Mouse (Mus musculus) cerebellum, postnatal 14 days (tissue): ENCODE data around the gene Pck2.

ENCODE experiments used
- DNase-seq, 2 experiments: peaks; one replicate each; pipeline ENCODE4 v3.0.0; 2021; ENCODE audit warnings: mixed read lengths in 2 of 2

Gene Pck2

DNA sequence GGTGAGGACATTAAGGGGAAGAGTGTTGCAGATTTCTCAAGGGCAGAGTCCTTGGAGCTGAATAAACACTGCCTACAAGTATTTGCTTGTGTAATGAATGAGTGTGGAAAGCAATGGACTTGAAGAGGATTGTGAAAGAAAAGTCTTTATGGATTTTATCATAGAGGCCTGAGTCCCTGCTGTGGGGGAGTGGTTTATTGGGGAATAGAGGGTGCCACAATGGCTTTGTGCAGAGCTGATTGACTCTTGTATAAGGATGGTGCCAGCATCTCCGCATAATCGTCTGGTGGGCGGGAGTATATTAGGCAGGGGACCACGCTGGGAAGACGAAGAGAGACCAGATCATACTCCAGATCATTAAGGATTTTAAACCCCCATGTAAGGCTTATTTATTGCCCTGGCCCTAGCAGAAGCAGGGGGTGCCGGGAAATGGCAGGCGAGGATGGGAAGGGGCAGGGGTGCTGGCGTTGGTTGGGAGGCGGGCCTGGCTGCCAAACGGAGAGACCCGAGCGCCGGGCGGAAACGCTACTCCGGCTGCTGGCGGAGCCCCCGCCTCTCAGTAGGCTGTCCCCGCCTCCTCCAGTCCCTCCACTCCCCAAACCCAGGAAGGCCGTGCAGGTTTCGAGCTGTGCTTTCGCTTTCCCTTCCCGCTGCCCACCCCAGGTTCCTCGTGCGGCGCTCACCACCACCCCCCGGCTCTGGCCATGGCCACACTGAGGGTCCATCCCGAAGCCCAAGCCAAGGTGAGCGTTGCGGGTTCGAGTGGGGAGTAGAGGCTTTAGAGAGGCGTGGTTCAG lies 38.0 kb downstream of the Pck2 start, which contains the start of gene Psme1:
Psme1 (plus strand) TSS at position 253 of the 797 bp plus-strand sequence.
- DNase-seq, result peak; percentile 85 to 86

DNA sequence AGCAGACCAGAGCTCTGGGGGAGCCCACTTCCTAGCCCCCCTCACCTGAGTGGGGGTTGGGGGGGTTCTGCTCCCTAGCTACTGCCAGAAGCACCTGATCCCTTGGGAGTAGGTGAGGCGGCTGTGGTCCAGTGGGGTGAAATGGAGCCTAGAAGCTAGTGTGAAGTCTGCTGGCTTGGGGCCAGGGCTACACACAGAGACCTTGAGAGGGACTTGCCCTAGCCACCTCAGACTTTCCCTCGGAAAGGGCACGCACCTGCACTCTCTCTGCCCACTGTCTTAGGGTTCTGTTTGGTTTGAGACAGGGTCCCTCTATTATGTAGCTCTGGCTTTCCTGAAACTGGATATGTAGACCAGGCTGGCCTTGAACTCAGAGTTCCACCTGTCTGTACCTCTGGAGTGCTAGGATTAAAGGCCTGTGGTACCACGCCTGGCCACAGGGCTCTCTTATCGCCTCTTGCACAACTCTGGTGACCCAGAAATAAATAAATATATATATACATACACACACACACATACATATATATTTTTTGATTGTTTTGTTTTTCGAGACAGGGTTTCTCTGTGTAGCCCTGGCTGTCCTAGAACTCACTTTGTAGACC lies 38.7 kb downstream of the Pck2 start:
- DNase-seq, result peak; percentile 66 to 75

DNA sequence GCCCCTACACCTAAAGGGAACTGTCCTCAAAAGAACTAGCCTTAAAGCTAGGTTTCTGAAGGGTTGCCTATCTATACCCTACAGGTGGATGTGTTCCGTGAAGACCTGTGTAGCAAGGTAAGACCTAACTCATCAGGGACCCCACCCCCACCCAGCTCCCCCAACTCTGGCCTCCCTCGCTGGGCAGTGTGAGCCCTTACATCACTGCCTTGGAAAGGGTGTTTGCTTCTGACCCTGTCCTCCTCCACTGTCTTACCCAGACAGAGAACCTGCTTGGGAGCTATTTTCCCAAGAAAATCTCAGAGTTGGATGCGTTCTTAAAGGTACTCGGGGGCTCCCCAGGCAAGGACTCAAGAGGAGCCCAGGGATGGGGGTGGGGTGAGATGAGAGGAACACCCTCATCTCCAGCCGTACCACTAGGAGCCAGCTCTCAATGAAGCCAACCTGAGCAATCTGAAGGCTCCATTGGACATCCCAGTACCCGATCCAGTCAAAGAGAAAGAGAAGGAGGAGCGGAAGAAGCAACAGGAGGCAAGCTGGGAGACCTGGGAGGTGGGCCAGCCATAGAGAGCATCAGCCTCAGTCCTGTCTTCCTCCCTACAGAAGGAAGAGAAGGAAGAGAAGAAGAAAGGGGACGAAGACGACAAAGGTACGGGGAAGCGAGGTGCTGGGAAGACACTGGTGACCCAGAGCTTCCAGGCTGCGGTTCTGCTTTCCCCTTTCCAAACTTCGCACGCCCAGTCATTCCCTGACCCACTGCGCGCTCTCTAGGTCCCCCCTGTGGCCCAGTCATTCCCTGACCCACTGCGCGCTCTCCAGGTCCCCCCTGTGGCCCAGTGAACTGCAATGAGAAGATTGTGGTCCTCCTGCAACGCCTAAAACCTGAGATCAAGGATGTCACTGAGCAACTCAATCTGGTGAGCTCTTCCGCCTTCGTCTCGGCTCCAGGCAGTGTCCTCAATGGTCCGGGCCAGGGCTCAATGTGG lies 39.7 kb downstream of the Pck2 start:
- no peak for DNase-seq

DNA sequence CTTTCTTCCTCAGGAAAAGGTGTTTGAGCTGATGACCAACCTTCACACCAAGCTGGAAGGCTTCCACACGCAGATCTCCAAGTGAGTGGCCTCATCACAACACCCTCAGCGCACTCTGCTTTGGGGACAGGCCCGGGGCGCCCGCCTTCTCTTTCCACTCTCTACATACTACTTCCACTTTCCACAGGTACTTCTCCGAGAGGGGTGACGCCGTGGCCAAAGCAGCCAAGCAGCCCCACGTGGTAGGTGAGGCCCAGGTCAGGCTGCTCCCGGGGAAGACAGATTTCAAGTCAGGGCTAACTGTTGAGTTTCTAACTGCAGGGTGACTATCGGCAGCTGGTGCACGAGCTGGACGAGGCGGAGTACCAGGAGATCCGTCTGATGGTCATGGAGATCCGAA lies 40.7 kb downstream of the Pck2 start:
- no peak for DNase-seq

DNA sequence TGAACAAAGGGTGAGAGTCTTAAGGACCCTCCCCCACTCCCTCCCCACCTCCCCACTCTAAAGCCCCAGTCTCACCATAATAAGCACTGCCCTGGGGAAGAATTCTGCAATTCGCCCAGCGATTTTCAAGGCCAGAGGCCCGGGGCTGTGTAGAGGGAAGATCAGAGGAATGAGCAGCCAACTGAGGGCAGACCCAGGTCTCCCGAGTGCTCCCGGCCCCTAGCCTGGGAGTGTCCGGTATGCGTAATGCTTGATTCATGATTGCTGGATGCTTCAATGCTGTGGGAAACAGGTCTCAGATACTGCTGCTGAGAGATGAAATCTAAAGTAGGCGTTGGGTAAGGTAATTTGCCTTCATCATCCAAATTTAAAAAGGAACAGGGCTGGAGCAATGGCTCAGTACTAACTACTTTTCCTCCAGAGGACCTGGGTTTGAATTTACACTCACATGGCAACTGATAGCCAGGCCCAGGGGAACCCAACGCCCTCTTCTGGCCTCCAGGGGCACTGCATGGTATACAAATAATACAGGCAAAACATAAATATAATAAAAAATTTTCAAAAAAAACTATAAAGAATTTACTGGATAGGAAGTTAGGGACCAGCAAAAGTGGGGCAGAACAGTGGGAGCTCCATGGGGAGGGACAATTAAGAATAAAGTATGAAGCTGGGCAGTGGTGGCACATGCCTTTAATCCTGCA lies 42.1 kb downstream of the Pck2 start:
- DNase-seq, result no peak

DNA sequence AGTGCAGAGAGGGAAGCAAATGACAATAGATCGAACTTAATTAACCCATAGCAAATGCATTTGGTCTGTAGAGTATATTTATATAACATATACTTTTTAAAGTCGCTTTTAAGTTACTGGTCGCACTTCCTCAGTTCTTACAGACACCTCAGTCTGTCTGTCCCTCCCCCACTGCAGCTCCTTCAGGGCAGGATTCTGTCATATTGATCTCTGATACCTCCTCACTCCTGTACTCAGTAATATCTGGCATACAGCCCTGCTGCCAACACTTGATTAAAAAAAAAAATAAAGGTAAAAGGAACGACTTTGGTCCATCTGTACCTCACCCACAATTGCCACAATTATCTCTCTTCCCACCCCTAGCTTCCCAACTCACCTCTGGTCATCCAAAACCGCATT lies 44.2 kb downstream of the Pck2 start:
- no peak for DNase-seq

DNA sequence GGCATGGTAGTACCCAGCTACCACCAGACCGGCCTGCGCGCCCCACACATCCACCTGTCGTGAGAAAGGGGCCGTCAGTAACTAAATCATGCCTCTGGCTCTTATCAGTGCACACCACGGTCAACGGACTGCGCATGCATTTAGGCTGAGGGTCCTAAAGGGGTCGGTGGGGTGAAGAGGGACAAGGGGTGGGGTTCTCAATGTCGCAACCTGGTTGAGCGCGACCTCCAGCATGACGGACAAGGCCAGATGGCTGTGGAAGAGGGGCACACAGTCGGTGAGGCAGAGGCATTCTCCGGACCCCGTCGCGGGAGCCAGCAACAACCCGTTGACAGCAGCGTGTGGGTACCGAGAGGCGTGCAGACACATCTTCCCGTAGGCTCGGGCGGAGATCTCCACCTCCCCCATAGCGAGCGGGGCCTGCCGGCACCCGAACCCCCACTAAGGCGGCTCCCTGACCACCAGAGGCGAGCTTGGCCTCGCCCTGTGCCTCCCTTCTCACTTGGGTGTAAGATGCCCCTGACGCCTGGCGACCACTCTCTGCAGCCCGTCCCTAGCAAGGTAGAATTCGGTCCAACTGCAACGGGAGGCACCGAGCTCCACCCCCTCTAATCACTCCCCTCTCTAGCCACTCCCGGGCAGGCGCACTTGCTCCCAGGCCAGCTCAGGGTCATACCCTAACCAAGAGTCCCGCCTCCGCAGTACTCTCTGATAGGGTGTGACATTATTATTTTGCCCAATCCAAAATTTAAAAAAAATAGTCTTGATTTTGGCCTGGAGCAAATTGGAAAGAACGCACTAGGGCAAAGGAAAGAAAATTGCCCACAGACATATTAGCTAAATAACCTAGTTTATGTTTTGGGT lies 44.9 kb downstream of the Pck2 start, which contains the start of gene Emc9:
Emc9 (minus strand) TSS at position 601 of the 864 bp plus-strand sequence.
- peak; percentile 79 to 81 for DNase-seq

DNA sequence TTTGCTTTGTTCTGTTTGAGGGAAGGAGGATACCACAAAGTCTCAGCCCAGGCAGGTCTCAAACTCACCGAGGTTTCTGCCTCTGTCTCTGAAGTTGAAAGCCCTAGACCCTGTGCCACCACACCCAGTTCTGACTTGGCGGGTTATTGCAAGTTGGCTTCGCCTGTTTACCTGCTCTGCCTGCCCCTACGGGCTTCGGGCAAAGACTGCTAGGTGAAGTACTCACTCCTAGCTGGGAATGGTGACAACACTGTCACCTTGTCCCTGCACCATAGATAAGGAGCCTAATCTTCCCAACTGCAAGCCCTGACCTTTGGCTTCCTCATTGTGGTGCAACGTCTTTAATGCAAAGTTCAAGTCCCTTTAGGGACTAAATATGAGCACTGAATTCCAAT lies 45.5 kb downstream of the Pck2 start:
- no peak for DNase-seq

DNA sequence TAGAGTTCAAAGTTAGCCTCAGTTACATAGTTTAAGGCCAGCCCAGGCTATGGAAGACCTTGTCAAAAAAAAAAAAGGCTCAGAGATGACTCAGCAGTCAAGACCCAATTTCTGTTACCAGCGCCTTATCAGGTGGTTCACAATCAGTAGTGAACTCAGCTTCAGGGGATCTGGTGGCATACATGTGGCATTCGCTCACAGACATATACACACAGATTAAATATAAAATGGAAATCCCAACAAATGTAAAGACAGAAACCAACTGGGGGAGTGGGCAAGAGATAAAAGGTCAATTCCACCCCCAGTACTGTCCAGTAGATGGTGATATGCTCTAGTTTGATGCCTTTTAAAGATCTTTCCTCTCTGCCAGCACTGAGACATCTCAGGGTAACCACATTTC lies 46.1 kb downstream of the Pck2 start:
- DNase-seq, result no peak

DNA sequence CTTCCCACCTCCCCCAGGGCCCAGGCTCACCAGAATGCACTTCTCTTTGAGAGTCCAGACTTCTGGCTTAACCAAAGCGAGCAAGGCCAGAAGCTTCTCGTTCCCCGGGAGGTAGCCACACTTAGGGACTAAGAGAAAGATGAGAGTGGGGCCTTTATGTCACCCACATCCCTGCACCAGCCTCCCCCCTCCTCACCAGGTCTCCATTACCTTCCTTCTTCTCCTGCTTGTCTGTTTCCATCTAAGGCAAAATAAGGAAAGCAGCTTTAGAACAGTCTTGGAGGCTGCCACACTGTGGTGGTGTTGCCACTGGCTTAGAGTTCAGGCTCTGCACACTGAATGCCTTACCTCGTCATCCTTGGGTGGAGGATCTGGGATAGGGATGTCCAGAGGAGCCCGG lies 49.2 kb downstream of the Pck2 start:
- no peak for DNase-seq

DNA sequence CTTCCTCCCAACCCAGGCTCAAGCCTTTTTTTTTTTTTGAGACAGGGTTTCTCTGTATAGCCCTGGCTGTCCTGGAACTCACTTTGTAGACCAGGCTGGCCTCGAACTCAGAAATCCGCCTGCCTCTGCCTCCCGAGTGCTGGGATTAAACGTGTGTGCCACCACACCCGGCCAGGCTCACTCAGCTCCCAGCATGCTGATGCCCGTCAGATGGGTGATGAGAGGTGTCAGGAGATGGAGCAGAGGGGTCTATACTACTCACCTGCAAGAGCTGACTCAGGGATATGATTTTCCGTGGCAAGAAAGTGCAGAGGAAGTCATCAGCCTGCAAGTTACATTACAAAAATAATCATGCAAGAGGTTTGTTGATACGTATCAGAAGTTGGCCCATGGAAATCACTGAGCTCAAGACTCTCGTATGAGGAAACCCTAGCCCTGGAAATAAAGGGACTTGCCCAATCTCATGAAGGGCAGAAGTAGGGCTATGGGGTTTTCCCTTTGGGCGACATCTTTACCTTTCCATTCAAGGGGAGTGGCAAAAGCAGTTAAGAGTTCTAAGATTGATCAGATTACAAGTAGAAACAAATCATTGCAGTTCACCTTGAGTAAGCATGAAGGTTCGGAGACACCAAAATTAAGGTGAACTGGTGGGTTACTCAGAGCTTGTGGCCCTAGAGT lies 49.8 kb downstream of the Pck2 start:
- no peak for DNase-seq

DNA sequence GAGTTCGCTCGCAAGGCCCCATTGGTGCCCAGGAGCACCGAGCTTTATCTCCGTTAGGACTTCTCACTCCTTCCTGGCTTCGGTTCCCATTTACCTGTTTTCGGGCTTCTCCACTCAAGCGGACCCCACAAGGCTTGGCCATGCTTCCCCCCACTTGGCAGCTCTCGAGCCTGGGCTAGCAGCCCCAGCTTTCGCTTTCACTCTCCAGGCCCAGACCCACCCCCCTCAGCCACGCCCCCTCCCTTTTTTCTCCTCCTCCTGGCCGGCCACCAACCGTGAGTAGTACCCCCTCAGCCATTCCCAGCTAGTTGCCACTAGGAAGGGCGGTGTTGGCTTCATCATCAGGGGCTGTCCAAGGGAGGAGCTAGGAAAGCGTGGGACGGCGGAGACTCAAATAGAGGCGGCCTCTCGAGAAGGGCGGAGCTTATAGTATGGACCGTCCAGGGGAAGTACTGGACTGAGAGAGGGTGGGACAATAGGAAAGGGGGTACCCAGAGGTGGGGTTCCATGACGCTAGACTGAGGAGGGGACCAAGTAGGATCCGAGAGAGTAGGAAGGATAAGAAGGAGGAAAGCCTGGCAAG lies 50.8 kb downstream of the Pck2 start, which contains the start of gene Psme2:
Psme2 (minus strand) TSS at position 366 of the 583 bp plus-strand sequence.
- DNase-seq, result peak; percentile 86 to 89

DNA sequence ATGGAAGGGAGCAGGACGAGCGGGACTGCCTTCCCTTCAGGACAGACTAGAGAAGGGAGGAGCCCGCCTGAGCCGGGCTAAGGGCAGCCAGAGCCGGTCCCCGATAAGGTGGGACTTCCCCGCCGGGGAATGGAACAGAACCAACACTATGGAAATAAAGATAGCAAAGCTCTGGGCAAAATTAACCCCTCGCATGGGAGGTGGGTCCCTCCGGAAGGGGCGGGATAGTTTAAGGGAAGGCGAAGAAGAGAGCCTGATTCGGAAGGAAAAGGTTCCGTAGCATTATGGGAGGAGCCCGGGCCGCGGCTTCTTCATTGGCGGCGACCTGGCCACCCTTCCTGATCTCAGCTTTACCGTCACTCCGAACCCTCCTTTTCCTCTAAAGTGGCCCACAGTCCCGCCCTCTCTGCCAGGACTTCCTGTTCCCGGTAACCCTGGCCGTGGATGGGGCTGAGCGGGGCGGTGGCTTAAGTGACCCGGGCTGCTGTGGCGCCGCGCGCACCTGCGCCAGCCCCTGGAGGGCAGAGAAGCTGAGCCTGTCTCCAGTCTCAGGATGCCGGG lies 51.3 kb downstream of the Pck2 start, which contains the start of gene Rnf31:
Rnf31 (plus strand) TSS at position 378 of the 561 bp plus-strand sequence.
- peak; percentile 93 for DNase-seq

DNA sequence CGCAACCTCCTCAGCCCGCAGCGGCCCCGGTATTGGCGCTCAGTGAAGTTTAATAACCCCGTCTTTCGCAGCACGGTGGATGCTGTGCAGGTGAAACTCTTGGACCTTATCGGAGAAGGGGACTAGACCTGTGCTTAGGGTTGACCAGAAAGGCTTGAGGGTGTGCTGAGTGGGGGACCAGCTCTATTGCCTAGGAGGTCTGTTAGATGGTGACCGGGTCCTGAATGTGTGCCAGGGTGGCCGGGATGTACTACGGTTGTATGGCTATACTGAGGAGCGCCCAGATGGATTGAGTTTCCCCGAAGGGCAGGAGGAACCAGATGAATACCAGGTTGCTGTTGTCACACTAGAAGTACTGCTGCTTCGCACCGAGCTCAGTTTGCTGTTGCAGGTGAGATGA lies 52.2 kb downstream of the Pck2 start:
- DNase-seq, result peak; percentile 38 to 67

DNA sequence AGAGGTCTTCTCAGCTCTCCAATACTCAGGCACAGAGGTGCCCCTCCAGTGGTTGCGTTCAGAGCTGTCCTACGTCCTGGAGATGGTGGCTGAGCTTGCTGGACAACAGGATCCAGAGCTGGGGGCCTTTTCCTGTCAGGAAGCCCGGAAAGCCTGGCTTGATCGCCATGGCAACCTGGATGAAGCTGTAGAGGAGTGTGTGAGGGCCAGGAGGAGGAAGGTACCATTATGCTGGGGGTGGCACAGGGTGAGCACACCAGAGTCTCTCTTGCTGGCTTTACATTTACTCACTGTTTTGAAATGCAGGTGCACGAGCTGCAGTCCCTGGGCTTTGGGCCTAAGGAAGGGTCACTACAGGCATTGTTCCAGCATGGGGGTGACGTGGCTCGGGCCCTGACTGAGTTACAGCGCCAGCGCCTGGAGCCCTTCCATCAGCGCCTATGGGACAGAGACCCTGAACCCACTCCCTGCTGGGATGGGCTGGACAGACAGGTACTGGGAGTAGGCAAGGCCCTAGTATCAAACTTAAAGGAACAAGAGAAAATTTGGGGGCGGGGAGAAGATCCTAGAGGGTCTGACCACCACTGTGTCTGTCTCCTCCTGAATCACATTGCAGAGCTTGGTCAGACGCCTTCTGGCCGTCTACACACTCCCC lies 56.1 kb downstream of the Pck2 start:
- peak; percentile 52 to 68 for DNase-seq

DNA sequence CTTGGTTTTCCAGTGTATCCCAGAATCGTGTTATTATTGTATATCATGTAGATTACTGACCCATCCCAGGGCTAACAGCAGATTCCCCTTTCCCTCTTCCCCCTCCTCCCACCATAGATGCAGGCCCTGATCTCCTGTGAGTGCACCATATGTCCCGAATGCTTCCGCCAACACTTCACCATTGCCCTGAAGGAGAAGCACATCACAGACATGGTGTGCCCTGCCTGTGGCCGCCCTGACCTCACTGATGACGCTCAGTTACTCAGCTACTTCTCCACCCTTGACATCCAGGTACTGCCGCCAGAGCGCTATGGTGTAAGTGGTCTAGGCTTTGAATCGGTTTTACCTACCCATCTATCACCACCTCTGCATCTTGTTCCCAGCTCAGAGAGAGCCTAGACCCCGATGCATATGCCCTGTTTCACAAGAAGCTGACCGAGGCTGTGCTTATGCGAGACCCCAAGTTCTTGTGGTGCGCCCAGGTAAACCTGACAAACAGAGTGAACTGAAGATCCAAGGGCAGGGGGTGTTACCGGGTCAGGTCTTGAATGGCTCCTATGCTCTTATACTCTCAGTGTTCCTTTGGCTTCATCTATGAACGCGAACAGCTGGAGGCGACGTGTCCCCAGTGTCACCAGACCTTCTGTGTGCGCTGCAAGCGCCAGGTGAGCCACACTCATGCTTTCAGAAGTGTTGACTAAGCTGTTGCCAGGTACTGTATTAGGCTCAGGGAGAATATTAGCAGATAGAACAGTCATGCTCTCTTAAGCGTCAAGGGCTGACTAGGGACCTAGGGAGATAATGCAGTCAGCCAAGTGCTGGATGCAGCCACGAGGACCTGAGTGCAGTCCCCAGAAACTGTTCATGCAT lies 58.7 kb downstream of the Pck2 start:
- DNase-seq, result no peak
